Mouse (Mus musculus) megakaryocyte, embryonic 14.5 days (primary cell): Measurements from ENCODE around the gene Pam16.

Experiments used
- FLI1 ChIP-seq: IDR thresholded peaks from 2 replicates; pipeline ENCODE4 v1.6.1; 2012; ENCODE audit warnings: low read length, inconsistent platforms, mixed read lengths
- GATA1 ChIP-seq: IDR thresholded peaks from 3 replicates; pipeline ENCODE4 v1.6.1; 2012; ENCODE audit warnings: mixed read lengths, low read length, inconsistent platforms, borderline replicate concordance

DNA sequence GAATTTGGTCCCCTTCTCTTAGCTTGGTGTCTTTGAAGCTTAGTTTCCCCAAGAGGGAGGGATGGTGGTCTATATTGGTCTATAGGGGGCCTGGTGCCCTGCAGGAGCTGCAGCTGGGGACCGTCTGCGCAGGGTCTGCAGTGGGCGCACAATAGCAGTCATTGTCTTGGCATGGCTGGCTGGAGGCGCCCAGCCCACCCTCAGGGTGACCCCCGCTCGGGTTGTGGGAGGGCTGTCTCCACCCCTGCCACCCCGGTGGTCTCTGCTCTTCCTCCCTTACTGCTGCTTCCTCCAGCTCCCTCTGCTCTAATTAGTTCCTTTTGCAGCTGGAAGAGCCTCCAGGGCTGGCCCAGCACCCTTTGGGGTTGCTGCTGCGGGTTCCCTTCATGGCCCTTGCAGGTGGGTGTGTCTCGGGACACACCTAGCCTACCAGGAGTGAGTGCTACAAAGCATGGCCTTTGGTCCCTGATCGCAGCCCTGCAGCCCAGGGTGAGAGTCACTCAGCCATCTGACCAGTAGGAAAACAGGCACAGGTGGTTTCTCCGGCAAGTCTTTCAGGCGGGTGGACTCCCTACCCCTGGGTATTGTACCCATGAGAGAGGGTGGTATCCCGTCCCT is 19.2 kb downstream of the Pam16 start:
- no peak for TF ChIP-seq FLI1
- no peak for TF ChIP-seq GATA1
